Mouse (Mus musculus) forebrain, embryonic 13.5 days (tissue): ENCODE results near the gene Gstm2. TPM values are rescaled to one million over a fixed set of nuclear protein-coding genes. Genes with fewer than 3 reads are reported as not detected.

Experiments used
- ATAC-seq: fragments of 200-750 bp; cut with Nextera tagmentation; 2 replicates; pipeline ENCODE4 v1.8.0; 2017
- H3K27ac ChIP-seq: fragments of 300-500 bp; sonication (generic); 2 replicates; pipeline ENCODE4 v1.5.1; 2015; ENCODE audit warnings: inconsistent platforms, mild to moderate bottlenecking, moderate library complexity
- H3K27me3 ChIP-seq: fragments of 300-500 bp; sonication (generic); 2 replicates; pipeline ENCODE4 v1.6.1; 2015; ENCODE audit warnings: mild to moderate bottlenecking, inconsistent platforms
- H3K36me3 ChIP-seq: fragments of 300-500 bp; sonication (generic); 2 replicates; pipeline ENCODE4 v1.6.1; 2015; ENCODE audit warnings: mild to moderate bottlenecking, inconsistent platforms; ENCODE audit not compliant: poor library complexity, severe bottlenecking
- H3K4me1 ChIP-seq: fragments of 300-500 bp; sonication (generic); 2 replicates; pipeline ENCODE4 v1.6.1; 2015; ENCODE audit warnings: inconsistent platforms
- H3K4me2 ChIP-seq: fragments of 300-500 bp; sonication (generic); 2 replicates; pipeline ENCODE4 v1.6.1; 2015; ENCODE audit warnings: inconsistent platforms, mild to moderate bottlenecking, moderate library complexity
- H3K4me3 ChIP-seq: fragments of 300-500 bp; sonication (generic); 2 replicates; pipeline ENCODE4 v1.5.1; 2015; ENCODE audit warnings: mild to moderate bottlenecking, inconsistent platforms
- H3K9ac ChIP-seq: fragments of 300-500 bp; sonication (generic); 2 replicates; pipeline ENCODE4 v1.6.1; 2015; ENCODE audit warnings: mild to moderate bottlenecking, inconsistent platforms
- H3K9me3 ChIP-seq: fragments of 300-500 bp; sonication (generic); replicated peaks from 2 replicates; pipeline ENCODE4 v1.6.1; 2016; ENCODE audit warnings: inconsistent platforms
- WGBS: fragments of 180-500 bp; shearing (Covaris S2); methylation state at CpG from one replicate; pipeline ENCODE4 v1.1.7; 2015; 5-methylcytosine and 5-hydroxymethylcytosine counted together
- polyA plus RNA-seq: library from polyadenylated mRNA; unstranded; fragments of >200 nt; fragmentation: Nextera tagmentation; extraction: Ambion mirVana; gene quantifications from 2 replicates; pipeline ENCODE4 v1.2.1, GENCODE M21; 2015

Gene Gstm2
- polyA plus RNA-seq, 1 experiment from 2014 or later = 2.8 TPM

GRCm38 (mm10) chr3:107939403-107939802 is 46.9 kb downstream of the Gstm2 start:
- 0 out of 2 replicates have a peak, but pooled peaks cover 3% of the 10 kb centered on the region for H3K4me1 ChIP-seq
- H3K27me3 ChIP-seq = no peaks in the 10 kb centered on the region
- H3K9me3 ChIP-seq = no peaks in the 10 kb centered on the region
- WGBS = 45% methylated on average over 3 of the region's 3 CpGs
- no peaks in the 10 kb centered on the region for H3K36me3 ChIP-seq
- H3K4me2 ChIP-seq = no peak overlapping the region
- no peak overlapping the region for H3K9ac ChIP-seq
- H3K4me3 ChIP-seq = no peak overlapping the region
- H3K27ac ChIP-seq = no peak overlapping the region
- no peak for ATAC-seq

GRCm38 (mm10) chr3:107935888-107936287 is 50.4 kb downstream of the Gstm2 start:
- H3K4me3 ChIP-seq = no peak overlapping the region
- peaks cover 11% of the 10 kb centered on the region for H3K4me1 ChIP-seq
- no peaks in the 10 kb centered on the region for H3K36me3 ChIP-seq
- H3K27me3 ChIP-seq = no peaks in the 10 kb centered on the region
- H3K27ac ChIP-seq = no peak overlapping the region
- H3K9me3 ChIP-seq = no peaks in the 10 kb centered on the region
- 56% methylated on average over 3 of the region's 3 CpGs for WGBS
- H3K9ac ChIP-seq = no peak overlapping the region
- ATAC-seq = no peak
- no peak overlapping the region for H3K4me2 ChIP-seq

- Histone ChIP-seq H3K36me3 (no peaks in the 10 kb centered on the region), H3K4me2 (no peak overlapping the region), H3K9ac (no peak overlapping the region), H3K9me3 (no peaks in the 10 kb centered on the region), H3K4me1 (peaks cover 18% of the 10 kb centered on the region), H3K27me3 (no peaks in the 10 kb centered on the region), H3K27ac (no peak overlapping the region), H3K4me3 (no peak overlapping the region)
- WGBS = 95% methylated on average over 3 of the region's 3 CpGs
- ATAC-seq = no peak
Measured at GRCm38 (mm10) chr3:107935268-107935667, 51.0 kb downstream of the Gstm2 start.

DNA sequence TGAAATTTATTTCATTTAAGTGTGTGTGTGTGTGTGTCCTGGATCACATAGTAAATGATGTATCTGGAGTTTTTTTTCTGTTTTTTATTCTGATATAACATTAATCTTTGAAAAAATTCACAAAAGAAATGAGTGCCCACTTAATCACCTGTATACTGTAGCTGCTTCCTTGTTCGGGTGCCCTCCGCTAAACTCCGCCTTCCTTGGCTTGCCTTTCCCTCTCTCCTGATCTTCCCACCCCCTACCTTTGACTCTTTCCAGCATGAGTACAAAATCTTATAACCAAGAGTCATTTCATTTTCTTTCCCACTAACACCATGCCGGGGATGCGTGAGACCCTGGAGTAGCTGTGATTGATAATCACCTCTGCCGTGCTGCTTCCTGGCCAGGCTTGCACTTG is 54.1 kb downstream of the Gstm2 start:
- ATAC-seq = peak; percentile 20
- WGBS = 72% methylated on average over 6 of the region's 6 CpGs
- no peaks in the 10 kb centered on the region for H3K9me3 ChIP-seq
- peaks cover 18% of the 10 kb centered on the region for H3K4me1 ChIP-seq
- no peak overlapping the region for H3K4me2 ChIP-seq
- no peak overlapping the region for H3K9ac ChIP-seq
- H3K27me3 ChIP-seq = no peaks in the 10 kb centered on the region
- 0 out of 2 replicates have a peak overlapping the region, but pooled peaks have one; percentile 83 for H3K27ac ChIP-seq
- H3K36me3 ChIP-seq = no peaks in the 10 kb centered on the region
- H3K4me3 ChIP-seq = no peak overlapping the region

Other genes starting within 250 kb of the Gstm2 start
- 4.5 and 4.9 TPM in 2 replicates for gene Csf1, start 226.0 kb downstream of the Gstm2 start, polyA plus RNA-seq
- gene Eps8l3, start 109.2 kb downstream of the Gstm2 start, polyA plus RNA-seq = not detected in 2 replicates
- gene Gstm5, start 90.6 kb downstream of the Gstm2 start, polyA plus RNA-seq = 222 and 225 TPM in 2 replicates
- 83.5 and 89.2 TPM in 2 replicates for gene Gstm7, start 54.6 kb downstream of the Gstm2 start, polyA plus RNA-seq
- gene Gstm6, start 42.7 kb downstream of the Gstm2 start, polyA plus RNA-seq = 11.7 and 11.9 TPM in 2 replicates
- gene Gstm3, start 17.2 kb downstream of the Gstm2 start, polyA plus RNA-seq = 0.14 and 0.26 TPM in 2 replicates
- gene Gstm1, start 31.5 kb upstream of the Gstm2 start, polyA plus RNA-seq = 27.5 and 28.4 TPM in 2 replicates
- 10.8 and 11.4 TPM in 2 replicates for gene Gstm4, start 58.4 kb upstream of the Gstm2 start, polyA plus RNA-seq
- gene Ampd2, start 100.2 kb upstream of the Gstm2 start, polyA plus RNA-seq = 38.6 and 45.3 TPM in 2 replicates
- 0.44 and 0.57 TPM in 2 replicates for gene Gnat2, start 106.3 kb upstream of the Gstm2 start, polyA plus RNA-seq
- 173 and 180 TPM in 2 replicates for gene Gnai3, start 159.7 kb upstream of the Gstm2 start, polyA plus RNA-seq
- 0.98 and 1.0 TPM in 2 replicates for gene Gpr61, start 168.4 kb upstream of the Gstm2 start, polyA plus RNA-seq
- gene Amigo1, start 199.9 kb upstream of the Gstm2 start, polyA plus RNA-seq = 6.4 and 8.1 TPM in 2 replicates
- gene Cyb561d1, start 214.8 kb upstream of the Gstm2 start, polyA plus RNA-seq = 3.6 and 4.7 TPM in 2 replicates
- gene Atxn7l2, start 224.5 kb upstream of the Gstm2 start, polyA plus RNA-seq = 29.0 and 30.3 TPM in 2 replicates
- gene Sypl2, start 240.2 kb upstream of the Gstm2 start, polyA plus RNA-seq = 2.5 TPM in 2 replicates